Mouse (Mus musculus) ES-E14 (cell line): Measurements from ENCODE around the gene Copz1. TPM values are rescaled to one million over a fixed set of nuclear protein-coding genes. Genes with fewer than 3 reads are reported as not detected.

Experiments used
- DNase-seq: peaks from one replicate; pipeline ENCODE4 v3.0.0-alpha.2; 2013; ENCODE audit warnings: low read depth, low spot score
- H3K27ac ChIP-seq: 2 replicates; pipeline ENCODE4 v1.5.1; 2012; ENCODE audit warnings: low read depth, mild to moderate bottlenecking, low read length, moderate library complexity, mixed read lengths; ENCODE audit not compliant: poor library complexity, insufficient read depth, severe bottlenecking
- H3K36me3 ChIP-seq: 2 replicates; pipeline ENCODE4 v1.6.1; 2012; ENCODE audit warnings: mild to moderate bottlenecking, low read length, moderate library complexity, mixed read lengths; ENCODE audit not compliant: control insufficient read depth, poor library complexity, insufficient read depth, severe bottlenecking
- H3K4me1 ChIP-seq, 2 experiments: fragments of 150-350 bp in 1 of 2; sonication (generic) in 1 of 2; 2 replicates each; pipeline ENCODE4 v1.6.1; 2012; ENCODE audit warnings: low read length in 2 of 2, mild to moderate bottlenecking in 1 of 2, mixed read lengths in 1 of 2; ENCODE audit not compliant: control insufficient read depth in 2 of 2, insufficient read depth in 2 of 2, poor library complexity in 1 of 2
- H3K4me3 ChIP-seq, 2 experiments: fragments of 150-350 bp in 1 of 2; sonication (generic) in 1 of 2; 2 replicates each; pipeline ENCODE4 v1.5.1; 2012; ENCODE audit warnings: low read length in 2 of 2, low read depth in 1 of 2, mild to moderate bottlenecking in 1 of 2, mixed read lengths in 1 of 2; ENCODE audit not compliant: insufficient read depth in 1 of 2, poor library complexity in 1 of 2, severe bottlenecking in 1 of 2
- H3K9ac ChIP-seq: 2 replicates; pipeline ENCODE4 v1.6.1; 2012; ENCODE audit warnings: low read depth, mild to moderate bottlenecking, low read length, mixed read lengths; ENCODE audit not compliant: poor library complexity, insufficient read depth, severe bottlenecking
- H3K9me3 ChIP-seq: fragments of 150-350 bp; sonication (generic); 2 replicates; pipeline ENCODE4 v1.6.1; 2012; ENCODE audit warnings: low read depth, mild to moderate bottlenecking, low read length; ENCODE audit not compliant: control insufficient read depth, insufficient read depth
- CHD2 ChIP-seq: IDR thresholded peaks from 2 replicates; pipeline ENCODE4 v1.6.1; 2014; ENCODE audit warnings: mild to moderate bottlenecking, low read depth, low read length, inconsistent platforms
- HCFC1 ChIP-seq: IDR thresholded peaks from 2 replicates; pipeline ENCODE4 v1.6.1; 2012; ENCODE audit warnings: low read length, inconsistent platforms, borderline replicate concordance; ENCODE audit not compliant: insufficient read depth
- MAFK ChIP-seq: IDR thresholded peaks from 2 replicates; pipeline ENCODE4 v1.6.1; 2014; ENCODE audit warnings: mild to moderate bottlenecking, low read depth, low read length, inconsistent platforms; ENCODE audit not compliant: insufficient read depth
- ZC3H11A ChIP-seq: IDR thresholded peaks from 2 replicates; pipeline ENCODE4 v1.6.1; 2012; ENCODE audit warnings: low read depth, mild to moderate bottlenecking, inconsistent platforms, low read length, borderline replicate concordance
- ZNF384 ChIP-seq: IDR thresholded peaks from 2 replicates; pipeline ENCODE4 v1.6.1; 2012; ENCODE audit warnings: low read depth, low read length, inconsistent platforms
- in situ Hi-C, 2 experiments: fragments of 600-800 bp; cut with MboI; formaldehyde crosslinking; loops; one replicate each; pipeline ENCODE4 v1.15.1; 2025; ENCODE audit warnings: low sequenced_read_pairs in 2 of 2, inconsistent platforms in 1 of 2; ENCODE audit not compliant: unreplicated experiment in 2 of 2
- total RNA-seq: library from RNA; depleted of rRNA; stranded (reverse); fragments of 300-350 nt; gene quantifications from 2 replicates; pipeline ENCODE4 v1.2.3, GENCODE M21; 2012

Copz1 gene
- total RNA-seq, 1 experiment, result 85.5 TPM

- H3K9ac ChIP-seq, result no peak overlapping the region
Measured at GRCm38 (mm10) chr15:103315979-103316776, 43.7 kb downstream of the Copz1 start.

GRCm38 (mm10) chr15:103317120-103317519 lies 44.6 kb downstream of the Copz1 start:
- H3K36me3 ChIP-seq, result peaks cover 22% of the 10 kb centered on the region
- DNase-seq, result no peak
- in situ Hi-C loops, result loop anchor here (10.0 to 25.0 kb wide), 2 partner anchors 132 to 330 kb away; partner anchors contain the start of genes Hoxc6 (in 1 of the 2), Hoxc8 (in 1 of the 2) and Hoxc9 (in 1 of the 2)
- H3K27ac ChIP-seq, result no peak overlapping the region
- no peak for TF ChIP-seq MAFK
- H3K4me1 ChIP-seq, result peaks cover 2 to 12% of the 10 kb centered on the region in 2 experiments; a peak in 3 of 4 replicates
- H3K9ac ChIP-seq, result no peak overlapping the region
- no peak overlapping the region for H3K4me3 ChIP-seq
- no peaks in the 10 kb centered on the region for H3K9me3 ChIP-seq

More at GRCm38 (mm10) chr15:103315979-103316776, 43.7 kb downstream of the Copz1 start:
- in situ Hi-C loops, result loop anchor here (10.0 to 25.0 kb wide), 2 partner anchors 131 to 329 kb away; partner anchors contain the start of genes Hoxc6 (in 1 of the 2), Hoxc8 (in 1 of the 2) and Hoxc9 (in 1 of the 2)
- no peak overlapping the region for H3K4me3 ChIP-seq
- DNase-seq, result no peak
- no peak overlapping the region for H3K27ac ChIP-seq
- no peaks in the 10 kb centered on the region for H3K9me3 ChIP-seq
- peaks cover 2 to 7% of the 10 kb centered on the region in 2 experiments; a peak in 3 of 4 replicates for H3K4me1 ChIP-seq
- H3K36me3 ChIP-seq, result peaks cover 22% of the 10 kb centered on the region
- TF ChIP-seq HCFC1 (no peak), ZNF384 (no peak), CHD2 (no peak), MAFK (no peak), ZC3H11A (no peak)

- peaks cover 3 to 17% of the 10 kb centered on the region in 2 experiments; a peak in 3 of 4 replicates for H3K4me1 ChIP-seq
- no peak overlapping the region for H3K4me3 ChIP-seq
- no peak overlapping the region for H3K27ac ChIP-seq
- no peak overlapping the region for H3K9ac ChIP-seq
- in situ Hi-C loops, result loop anchor here (10.0 to 25.0 kb wide), 2 partner anchors 133 to 330 kb away; partner anchors contain the start of genes Hoxc6 (in 1 of the 2), Hoxc8 (in 1 of the 2) and Hoxc9 (in 1 of the 2)
- no peaks in the 10 kb centered on the region for H3K9me3 ChIP-seq
- peaks cover 22% of the 10 kb centered on the region for H3K36me3 ChIP-seq
- DNase-seq, result no peak
- no peak for TF ChIP-seq MAFK
- no peak for TF ChIP-seq ZC3H11A
- TF ChIP-seq CHD2, result no peak
- no peak for TF ChIP-seq HCFC1
- TF ChIP-seq ZNF384, result no peak
Measured at GRCm38 (mm10) chr15:103317731-103318130, 45.2 kb downstream of the Copz1 start.

GRCm38 (mm10) chr15:103318201-103318816 lies 45.8 kb downstream of the Copz1 start:
- peaks cover 4 to 19% of the 10 kb centered on the region in 2 experiments; a peak in 3 of 4 replicates for H3K4me1 ChIP-seq
- TF ChIP-seq HCFC1, result no peak
- no peak for TF ChIP-seq ZNF384
- TF ChIP-seq ZC3H11A, result no peak
- TF ChIP-seq MAFK, result no peak
- no peak for TF ChIP-seq CHD2
- in situ Hi-C loops, result loop anchor here (10.0 to 25.0 kb wide), 2 partner anchors 134 to 331 kb away; partner anchors contain the start of genes Hoxc6 (in 1 of the 2), Hoxc8 (in 1 of the 2) and Hoxc9 (in 1 of the 2)
- DNase-seq, result no peak
- no peak overlapping the region for H3K9ac ChIP-seq
- H3K9me3 ChIP-seq, result no peaks in the 10 kb centered on the region
- no peak overlapping the region for H3K4me3 ChIP-seq
- H3K27ac ChIP-seq, result no peak overlapping the region
- H3K36me3 ChIP-seq, result peaks cover 22% of the 10 kb centered on the region
